Mouse (Mus musculus): ENCODE results near the gene Adam22. TPM values are rescaled to one million over a fixed set of nuclear protein-coding genes. Genes with fewer than 3 reads are reported as not detected.

The Adam22 gene
- total RNA-seq, 1 experiment from 2014 or later = 0.10 TPM

DNA sequence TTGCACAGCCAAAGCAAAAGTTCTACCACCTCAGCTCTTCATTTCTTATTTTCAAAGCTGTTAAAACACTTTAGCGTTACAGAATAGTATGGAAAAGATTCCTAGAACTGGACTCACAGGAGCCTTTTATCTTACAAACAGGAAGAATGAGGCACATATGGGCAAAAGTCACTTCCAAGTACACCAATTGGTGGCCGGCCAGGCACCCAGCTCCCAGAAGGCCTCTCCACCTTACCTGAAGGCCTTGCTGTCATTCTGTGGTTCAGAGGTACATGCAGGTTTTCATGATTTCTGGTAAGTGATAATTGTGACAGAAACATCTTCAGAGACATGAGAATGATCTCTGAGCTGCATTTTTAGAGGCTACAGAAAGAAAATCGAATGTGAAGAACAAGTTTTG is 24.7 kb downstream of the Adam22 start:
- no peak for ATAC-seq (replicated peaks; ENCODE audit: insufficient number of reproducible peaks, low FRiP score, low TSS enrichment, poor library complexity, severe bottlenecking)

DNA sequence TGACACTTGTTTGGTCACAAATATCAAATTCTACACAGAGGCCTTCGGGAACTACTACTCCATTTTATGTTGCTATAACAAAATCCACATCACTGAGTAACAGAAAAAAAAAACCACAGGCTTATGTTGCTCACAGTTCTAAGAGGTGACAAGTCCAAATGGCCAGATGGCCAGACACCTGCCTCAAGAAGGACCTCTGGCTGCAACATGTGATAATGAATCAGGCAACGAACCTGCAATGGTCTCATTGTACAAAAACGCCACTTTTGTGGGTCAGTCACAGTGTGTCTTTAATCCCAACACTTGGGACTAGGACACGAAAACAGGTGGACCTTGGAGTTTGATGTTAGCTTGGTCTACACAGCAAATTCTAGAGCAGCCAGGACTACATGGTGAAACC is 26.3 kb downstream of the Adam22 start:
- no peak for ATAC-seq (replicated peaks; ENCODE audit: insufficient number of reproducible peaks, low FRiP score, low TSS enrichment, poor library complexity, severe bottlenecking)

DNA sequence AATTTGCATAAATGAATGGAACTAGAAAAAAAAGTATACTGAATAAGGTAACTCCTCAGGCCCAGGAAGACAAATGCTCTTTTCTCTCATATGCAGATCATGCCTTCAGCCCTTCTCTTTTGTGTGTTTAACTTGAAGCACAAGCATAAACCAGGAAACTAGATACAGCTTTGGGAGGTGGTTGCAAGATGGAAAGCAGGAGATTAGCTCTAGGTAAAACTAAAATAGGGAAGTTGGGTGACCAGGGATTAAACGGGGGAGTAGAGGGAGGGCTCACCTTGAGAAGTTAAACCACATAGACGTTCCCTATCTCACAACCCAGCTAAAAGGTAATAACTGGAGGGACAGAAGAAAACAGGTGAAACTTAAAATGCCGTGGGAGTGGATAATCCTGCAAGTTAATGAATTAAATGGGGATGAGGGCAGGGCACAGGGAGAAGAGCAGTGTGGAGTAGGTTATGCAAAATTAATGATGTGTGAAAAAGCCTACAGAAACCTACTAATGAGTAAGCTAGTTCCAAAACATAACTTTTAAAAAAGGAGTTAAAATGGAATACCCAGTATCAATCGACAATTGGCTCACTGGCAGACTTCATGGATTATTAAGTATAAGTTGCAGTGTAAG is 40.2 kb downstream of the Adam22 start:
- ATAC-seq (replicated peaks; ENCODE audit: insufficient number of reproducible peaks, low FRiP score, low TSS enrichment, poor library complexity, severe bottlenecking) = no peak

DNA sequence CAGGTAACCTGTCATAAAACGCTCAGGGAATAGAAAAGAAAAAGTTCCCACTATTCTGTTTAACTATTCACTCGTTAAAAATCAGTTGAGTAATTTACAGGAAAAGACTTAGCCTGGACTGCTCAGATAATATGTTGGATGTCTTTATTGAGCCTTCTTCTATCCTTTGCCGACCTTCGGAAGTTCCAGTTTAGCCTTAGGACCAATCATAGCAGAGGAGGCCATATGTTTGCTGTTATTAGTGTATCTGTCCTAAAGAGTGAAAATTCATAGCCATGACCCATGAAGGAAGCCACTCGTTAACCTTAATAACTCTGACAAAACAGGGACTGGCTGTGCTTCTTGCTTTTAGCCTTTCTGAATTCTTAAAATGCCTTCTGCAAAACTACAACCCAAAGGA is 41.3 kb downstream of the Adam22 start:
- ATAC-seq (replicated peaks; ENCODE audit: insufficient number of reproducible peaks, low FRiP score, low TSS enrichment, poor library complexity, severe bottlenecking) = no peak

DNA sequence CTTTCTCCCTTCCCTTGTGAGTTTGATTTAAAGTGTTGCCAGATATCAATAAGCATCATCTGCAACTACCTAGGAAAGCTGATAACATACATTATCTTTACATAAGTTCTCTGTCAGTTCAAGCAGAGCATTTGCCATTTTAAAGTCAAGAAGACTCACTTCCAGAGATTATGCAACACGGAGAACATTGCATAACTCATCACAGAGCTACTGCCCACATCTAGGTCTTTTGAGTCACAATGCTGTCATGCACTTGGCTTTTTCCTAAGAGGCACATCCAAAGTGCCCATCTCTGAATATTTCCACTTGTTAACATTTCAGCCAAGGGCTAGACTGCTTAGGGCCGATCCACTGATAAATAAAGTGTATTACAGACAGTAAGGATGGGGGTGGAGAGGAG is 55.6 kb downstream of the Adam22 start:
- ATAC-seq (replicated peaks; ENCODE audit: insufficient number of reproducible peaks, low FRiP score, low TSS enrichment, poor library complexity, severe bottlenecking) = no peak

DNA sequence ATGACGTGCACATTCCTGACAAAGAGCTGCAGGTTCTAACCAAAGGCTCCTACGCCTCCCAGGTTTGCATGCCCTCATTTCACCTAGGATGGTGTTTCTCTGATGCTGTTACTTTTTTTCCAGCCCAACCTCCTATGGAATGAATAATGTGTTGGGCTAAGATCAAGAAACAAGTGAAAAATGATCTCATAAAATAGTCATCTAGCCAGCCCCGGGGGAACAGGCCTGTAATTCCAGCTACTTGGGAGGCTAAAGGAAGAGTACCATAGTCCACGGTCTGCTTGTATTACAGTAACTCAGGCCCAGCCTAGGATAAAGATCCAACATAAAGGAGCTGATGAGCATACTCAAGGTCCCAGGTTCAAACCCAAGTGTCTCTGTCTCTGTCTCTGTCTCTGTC is 57.1 kb downstream of the Adam22 start:
- ATAC-seq (replicated peaks; ENCODE audit: insufficient number of reproducible peaks, low FRiP score, low TSS enrichment, poor library complexity, severe bottlenecking) = no peak

DNA sequence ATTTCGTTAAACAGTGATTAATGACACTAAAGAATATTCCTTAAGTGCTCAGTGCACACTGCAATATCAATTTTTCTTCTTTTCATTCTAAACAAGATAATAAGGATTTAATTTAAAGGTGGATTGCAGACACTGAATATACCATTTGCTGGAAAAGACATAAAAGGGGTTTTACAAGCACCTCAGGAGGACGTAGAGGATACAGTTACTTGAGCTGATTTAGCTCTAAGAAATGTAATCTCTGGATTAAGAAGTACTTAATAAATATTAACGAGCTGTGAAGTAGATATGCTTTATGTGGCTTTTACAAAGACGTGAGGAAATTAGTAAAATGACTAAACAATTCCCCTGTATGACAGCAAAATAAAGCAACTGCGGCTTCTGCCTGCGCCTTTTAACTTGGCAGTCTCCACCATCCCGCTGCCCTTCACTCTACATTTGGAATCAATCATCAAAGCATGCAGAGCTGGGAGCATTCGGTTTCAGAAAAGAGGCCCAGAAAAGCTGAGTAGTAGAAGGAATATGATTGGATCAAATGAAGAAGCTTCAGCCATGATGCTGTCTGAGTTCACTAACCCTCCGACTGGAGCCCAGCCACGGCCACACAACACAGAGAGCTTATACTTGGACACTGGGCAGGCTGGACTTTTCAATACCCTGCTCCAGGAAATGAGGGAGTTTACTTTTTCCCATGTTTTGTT is 70.1 kb downstream of the Adam22 start:
- no peak for ATAC-seq (replicated peaks; ENCODE audit: insufficient number of reproducible peaks, low FRiP score, low TSS enrichment, poor library complexity, severe bottlenecking)

GRCm38 (mm10) chr5:8293287-8293686 is 74.7 kb downstream of the Adam22 start:
- no peak for ATAC-seq (replicated peaks; ENCODE audit: insufficient number of reproducible peaks, low FRiP score, low TSS enrichment, poor library complexity, severe bottlenecking)

DNA sequence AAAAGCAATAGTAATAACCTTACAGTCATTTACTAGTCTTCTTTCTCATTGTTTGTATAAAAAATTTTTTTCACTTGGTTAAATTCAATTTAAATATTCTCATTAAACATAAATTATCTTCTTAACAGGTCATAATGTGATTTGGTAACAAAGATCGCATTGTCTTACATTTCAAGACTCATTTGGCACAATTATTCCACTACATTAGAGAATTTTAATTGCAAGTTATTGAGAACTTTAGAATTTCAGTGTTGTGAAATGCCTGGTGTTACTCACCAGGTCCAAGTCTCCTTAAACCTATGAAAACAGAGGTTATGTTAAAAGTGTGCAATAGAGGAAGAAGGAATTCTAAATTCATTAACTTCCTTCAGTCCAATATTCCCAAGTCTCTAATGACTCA is 76.5 kb downstream of the Adam22 start:
- no peak for ATAC-seq (replicated peaks; ENCODE audit: insufficient number of reproducible peaks, low FRiP score, low TSS enrichment, poor library complexity, severe bottlenecking)

DNA sequence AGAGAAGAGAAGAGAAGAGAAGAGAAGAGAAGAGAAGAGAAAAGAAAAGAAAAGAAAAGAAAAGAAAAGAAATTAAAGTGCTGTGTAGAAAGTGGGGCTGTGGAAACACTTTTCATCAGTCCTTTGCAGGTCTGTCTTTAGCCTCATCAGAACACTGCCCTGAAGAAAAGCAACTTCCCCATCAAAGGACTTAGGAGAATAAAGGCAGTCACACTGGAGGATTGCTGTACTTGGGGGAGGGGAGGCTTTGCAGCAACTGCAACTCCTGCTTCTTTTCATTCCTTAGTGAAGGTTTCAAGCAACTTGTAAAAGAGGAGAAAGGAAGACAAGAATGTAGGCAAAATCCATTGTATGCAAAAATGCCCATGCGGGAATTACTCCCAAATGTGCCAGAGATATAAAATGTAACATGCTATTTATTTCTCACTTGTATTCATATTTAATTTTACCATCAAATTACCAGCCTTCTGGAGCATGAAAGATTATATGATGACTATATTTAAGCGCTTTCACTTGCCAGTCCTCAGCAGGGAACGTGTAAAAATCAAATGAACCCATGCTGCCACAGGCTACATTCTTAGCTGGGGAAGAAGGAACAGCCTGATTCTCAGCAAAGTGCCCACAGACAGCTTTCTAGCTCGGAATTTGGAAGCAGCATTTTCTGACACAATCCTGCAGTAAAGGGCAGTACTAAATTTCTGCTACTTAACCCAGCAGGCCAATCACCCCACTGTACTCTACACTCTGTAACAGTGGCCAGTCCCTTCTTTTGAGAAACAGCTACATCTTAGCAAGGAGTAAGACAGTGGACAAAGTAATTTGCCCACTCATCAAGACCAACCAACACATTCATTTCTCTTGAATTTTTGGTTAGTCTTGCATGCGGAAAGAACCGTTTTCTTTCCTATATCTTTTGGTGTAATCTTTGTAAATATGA is 78.0 kb downstream of the Adam22 start:
- no peak for ATAC-seq (replicated peaks; ENCODE audit: insufficient number of reproducible peaks, low FRiP score, low TSS enrichment, poor library complexity, severe bottlenecking)

DNA sequence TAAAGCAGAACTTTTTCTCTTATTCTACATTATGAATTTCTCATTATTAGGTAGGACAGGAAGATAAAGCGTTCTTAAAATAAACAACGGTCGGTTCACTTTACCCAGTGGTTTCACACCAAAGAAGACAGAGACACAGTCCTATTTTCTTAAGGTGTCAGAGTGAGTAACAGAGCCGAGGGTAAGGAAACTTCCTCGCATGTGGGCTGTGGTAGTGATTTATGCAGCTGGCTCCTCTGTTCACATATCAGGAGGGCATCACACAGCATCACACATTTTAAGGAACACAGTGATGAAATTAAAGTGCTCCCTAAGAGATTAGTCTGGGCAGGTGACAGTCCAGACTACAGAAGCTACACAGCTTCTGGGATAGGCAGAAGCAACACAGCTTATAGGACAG is 83.8 kb downstream of the Adam22 start:
- ATAC-seq (replicated peaks; ENCODE audit: insufficient number of reproducible peaks, low FRiP score, low TSS enrichment, poor library complexity, severe bottlenecking) = no peak

DNA sequence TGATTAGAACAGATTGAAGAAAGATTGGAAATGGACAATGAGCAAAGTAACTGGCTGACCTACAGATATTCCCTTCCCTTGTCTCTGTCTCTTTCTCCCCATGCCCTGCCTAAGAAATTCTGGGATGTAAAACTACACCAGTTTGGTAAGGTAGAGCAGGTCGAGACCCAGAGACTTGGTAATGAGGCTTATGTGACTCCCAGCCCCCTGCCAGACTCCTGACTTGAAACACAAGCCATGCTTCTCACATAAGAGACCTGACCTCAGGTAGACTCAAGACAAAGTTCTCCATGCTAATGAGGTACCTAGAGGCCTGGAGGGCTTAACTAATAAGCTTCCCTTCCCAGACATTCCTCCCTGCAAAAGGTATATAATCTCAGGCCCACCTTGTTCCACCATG is 91.8 kb downstream of the Adam22 start:
- no peak for ATAC-seq (replicated peaks; ENCODE audit: insufficient number of reproducible peaks, low FRiP score, low TSS enrichment, poor library complexity, severe bottlenecking)

GRCm38 (mm10) chr5:8257366-8257765 is 110.6 kb downstream of the Adam22 start:
- no peak for ATAC-seq (replicated peaks; ENCODE audit: insufficient number of reproducible peaks, low FRiP score, low TSS enrichment, poor library complexity, severe bottlenecking)

- no peak for ATAC-seq (replicated peaks; ENCODE audit: insufficient number of reproducible peaks, low FRiP score, low TSS enrichment, poor library complexity, severe bottlenecking)
Measured at GRCm38 (mm10) chr5:8256487-8256886, 111.5 kb downstream of the Adam22 start.

DNA sequence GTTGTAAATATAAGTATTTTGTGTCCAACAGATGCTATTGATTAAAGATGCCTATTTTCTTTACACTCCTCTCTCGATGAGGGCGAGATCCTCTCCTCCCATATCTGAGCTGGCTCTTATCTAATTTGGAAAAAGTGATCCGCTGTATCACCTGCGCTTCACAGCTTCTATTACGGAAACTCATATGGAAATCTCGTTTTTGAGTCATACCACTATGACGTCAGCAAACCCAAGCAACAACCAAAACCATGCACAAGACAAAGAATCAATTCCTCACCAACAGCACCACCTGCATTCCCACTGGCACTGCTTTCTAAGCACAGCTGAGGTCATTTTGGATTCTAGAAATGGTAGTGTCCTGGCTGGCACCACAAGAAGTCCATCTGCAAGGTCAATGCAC is 123.3 kb downstream of the Adam22 start:
- ATAC-seq (replicated peaks; ENCODE audit: insufficient number of reproducible peaks, low FRiP score, low TSS enrichment, poor library complexity, severe bottlenecking) = no peak

DNA sequence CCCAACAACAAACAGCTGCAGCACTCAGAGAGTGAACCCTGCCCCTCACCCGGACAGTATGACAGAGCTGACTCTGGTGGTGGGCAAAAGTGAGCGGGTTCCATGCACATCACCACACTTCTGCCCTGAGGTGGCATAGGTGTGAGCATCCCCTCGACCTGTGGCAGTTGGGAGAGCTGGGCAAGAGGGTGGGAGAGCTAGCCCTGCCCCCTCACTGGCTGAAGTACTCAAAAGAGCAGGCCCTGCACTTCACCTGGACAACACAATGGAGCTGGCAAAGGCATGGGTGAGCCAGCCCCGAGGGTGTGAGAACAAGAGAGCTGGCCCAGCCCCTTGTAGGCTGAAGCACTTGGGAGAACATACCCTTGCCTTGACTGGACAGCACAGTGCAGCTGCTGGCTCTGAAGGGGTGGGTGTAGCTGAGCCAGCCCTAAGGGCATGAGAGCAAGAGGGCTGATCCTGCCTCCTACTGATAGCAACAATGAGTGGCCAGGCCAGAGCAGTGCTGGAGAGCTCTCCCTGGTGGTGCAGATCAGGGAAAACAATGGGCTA is 124.8 kb downstream of the Adam22 start:
- no peak for ATAC-seq (replicated peaks; ENCODE audit: insufficient number of reproducible peaks, low FRiP score, low TSS enrichment, poor library complexity, severe bottlenecking)

DNA sequence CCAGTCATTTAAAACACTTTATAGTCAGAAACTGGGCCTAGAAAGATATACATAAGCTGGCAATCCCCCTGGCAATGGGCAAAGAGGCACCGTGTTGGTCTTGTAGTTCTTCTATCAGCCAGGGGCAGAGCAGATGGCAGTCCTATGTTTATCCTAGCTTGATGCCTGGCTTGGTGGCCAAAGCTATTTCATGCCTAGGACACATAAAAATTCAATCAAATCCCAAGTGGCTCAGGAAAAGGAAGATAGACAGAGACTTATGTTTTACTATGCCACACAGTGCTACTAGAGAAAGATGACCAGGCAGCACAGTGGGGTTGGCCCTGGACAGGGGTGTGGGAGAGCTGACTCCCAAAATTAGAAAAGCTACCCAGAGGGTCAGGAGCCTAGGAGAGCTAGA is 125.3 kb downstream of the Adam22 start:
- ATAC-seq (replicated peaks; ENCODE audit: insufficient number of reproducible peaks, low FRiP score, low TSS enrichment, poor library complexity, severe bottlenecking) = no peak

DNA sequence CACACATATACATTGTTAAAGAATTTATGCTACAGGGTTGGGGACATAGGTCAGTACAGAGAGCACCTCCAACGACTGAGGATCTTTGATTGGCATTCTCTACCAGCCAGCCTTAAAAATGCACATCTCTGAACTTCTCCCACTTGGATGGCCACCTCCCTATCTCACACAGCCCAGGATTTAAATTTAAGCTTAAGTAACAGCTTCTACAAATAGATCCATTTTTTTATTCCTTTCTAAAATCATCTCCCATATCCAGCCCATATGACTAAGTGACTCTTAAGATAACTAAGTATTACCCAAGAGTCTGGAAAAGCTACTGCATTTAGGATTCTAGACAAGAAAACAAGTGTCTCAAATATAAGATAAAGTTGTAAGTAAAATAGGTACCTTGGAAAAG is 140.9 kb downstream of the Adam22 start:
- ATAC-seq (replicated peaks; ENCODE audit: insufficient number of reproducible peaks, low FRiP score, low TSS enrichment, poor library complexity, severe bottlenecking) = no peak

- no peak for ATAC-seq (replicated peaks; ENCODE audit: insufficient number of reproducible peaks, low FRiP score, low TSS enrichment, poor library complexity, severe bottlenecking)
Measured at GRCm38 (mm10) chr5:8224321-8224705, 143.6 kb downstream of the Adam22 start.
